Mouse (Mus musculus) hindbrain, embryonic 10.5 days (tissue): Measurements from ENCODE around the gene Mettl7a1. TPM values are rescaled to one million over a fixed set of nuclear protein-coding genes. Genes with fewer than 3 reads are reported as not detected.
"Not testable (repeated sequence)": the region's sequence is repeated elsewhere in the genome, so short reads cannot be mapped to it uniquely, and the experiment has no call there.

Experiments used
- DNase-seq: peaks from one replicate; pipeline ENCODE4 v3.0.0-alpha.2; 2017; ENCODE audit warnings: low spot score
- H3K27ac ChIP-seq: fragments of 300-500 bp; sonication (generic); 2 replicates; pipeline ENCODE4 v1.5.1; 2016; ENCODE audit warnings: mild to moderate bottlenecking, moderate library complexity
- H3K27me3 ChIP-seq: fragments of 300-500 bp; sonication (generic); 2 replicates; pipeline ENCODE4 v1.6.1; 2016; ENCODE audit warnings: mild to moderate bottlenecking; ENCODE audit not compliant: poor library complexity, insufficient read depth, severe bottlenecking
- H3K36me3 ChIP-seq: fragments of 300-500 bp; sonication (generic); 2 replicates; pipeline ENCODE4 v1.6.1; 2016; ENCODE audit warnings: mild to moderate bottlenecking, moderate library complexity
- H3K4me1 ChIP-seq: fragments of 300-500 bp; sonication (generic); replicated peaks from 2 replicates; pipeline ENCODE4 v1.6.1; 2016; ENCODE audit warnings: mild to moderate bottlenecking
- H3K4me3 ChIP-seq: fragments of 300-500 bp; sonication (generic); 2 replicates; pipeline ENCODE4 v1.5.1; 2016; ENCODE audit warnings: mild to moderate bottlenecking, moderate library complexity
- H3K9me3 ChIP-seq: fragments of 300-500 bp; sonication (generic); 2 replicates; pipeline ENCODE4 v1.6.1; 2016; ENCODE audit warnings: mild to moderate bottlenecking, moderate library complexity
- WGBS: fragments of 180-500 bp; shearing (Covaris S2); methylation state at CpG from one replicate; pipeline ENCODE4 v1.1.7; 2016; 5-methylcytosine and 5-hydroxymethylcytosine counted together
- polyA plus RNA-seq: library from polyadenylated mRNA; unstranded; fragments of >200 nt; fragmentation: Nextera tagmentation; extraction: Ambion mirVana; gene quantifications from 2 replicates; pipeline ENCODE4 v1.2.1, GENCODE M21; 2016

Gene Mettl7a1
- polyA plus RNA-seq, 1 experiment from 2014 or later, result 5.5 TPM

DNA sequence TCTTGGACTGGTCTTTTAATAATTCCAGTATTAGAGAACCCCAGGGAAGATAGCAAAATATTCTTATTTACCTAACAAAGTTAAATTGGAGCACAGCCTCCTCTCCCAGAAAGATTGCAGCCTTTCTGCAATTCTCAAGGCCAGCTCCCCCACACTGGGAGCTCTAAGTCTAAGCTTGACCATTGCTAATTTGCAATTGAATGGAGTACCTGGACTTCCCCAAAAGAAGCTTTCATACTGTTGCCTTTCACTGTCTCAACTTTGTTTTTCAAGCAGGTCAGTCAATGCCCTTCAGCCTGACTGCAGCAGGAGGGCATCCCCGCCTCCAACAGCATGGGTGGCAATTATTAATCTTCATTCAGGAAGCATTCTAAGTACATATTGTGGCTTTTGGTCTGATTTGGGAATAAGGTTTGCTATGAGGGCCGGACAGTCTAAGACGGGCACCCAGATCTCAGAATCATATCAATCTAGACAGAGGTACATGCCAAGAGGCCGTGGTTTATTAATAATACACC is 30.1 kb upstream of the Mettl7a1 start:
- not testable (repeated sequence) for H3K27ac ChIP-seq, H3K36me3 ChIP-seq, H3K9me3 ChIP-seq, H3K4me1 ChIP-seq, H3K4me3 ChIP-seq, DNase-seq
- peaks cover 25% of the 10 kb centered on the region; the same call in 1 of the 2 replicates for H3K27me3 ChIP-seq
- WGBS, result 94% methylated on average over 4 of the region's 4 CpGs

DNA sequence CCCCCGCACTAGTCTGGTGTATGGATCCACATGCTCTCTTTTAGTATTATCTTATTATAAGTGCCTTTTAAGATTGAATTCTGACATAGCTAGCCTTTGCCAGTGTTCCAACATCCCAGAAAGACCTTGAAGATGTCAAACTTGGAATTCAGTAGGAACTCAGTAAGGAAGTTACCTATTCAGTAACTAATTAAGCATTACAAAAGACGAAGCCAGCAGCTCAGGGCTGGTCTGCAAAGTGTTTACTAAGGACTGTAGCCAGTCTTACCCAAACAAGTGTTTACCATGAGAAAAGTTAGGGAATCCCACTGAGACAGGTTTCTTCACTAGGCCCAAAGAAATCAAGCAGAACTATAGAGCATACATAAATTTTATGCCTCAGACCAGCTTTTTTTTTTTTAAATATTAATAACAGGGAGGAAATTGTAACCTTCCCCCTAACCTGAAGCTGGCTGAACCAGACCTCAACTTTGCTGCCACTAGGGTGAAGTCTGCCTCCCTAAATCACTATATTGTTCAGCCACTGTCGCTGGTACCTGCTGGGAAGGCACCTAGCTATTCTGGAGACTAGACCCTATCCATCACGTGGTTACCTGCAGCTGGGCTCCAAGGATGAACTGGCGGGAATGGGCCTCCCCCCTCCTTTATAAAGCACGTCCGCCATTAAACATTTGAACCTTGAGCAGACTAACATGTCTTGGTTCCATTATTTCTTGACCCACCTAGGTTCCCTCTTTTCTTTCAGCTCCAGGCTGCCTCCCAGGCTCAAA is 29.0 kb upstream of the Mettl7a1 start:
- H3K4me1 ChIP-seq, result no peaks in the 10 kb centered on the region
- 86% methylated on average over 7 of the region's 7 CpGs for WGBS
- H3K27me3 ChIP-seq, result peaks cover 15% of the 10 kb centered on the region; the same call in 1 of the 2 replicates
- no peaks in the 10 kb centered on the region for H3K36me3 ChIP-seq
- peaks cover 9% of the 10 kb centered on the region; the same call in 1 of the 2 replicates for H3K9me3 ChIP-seq
- no peak overlapping the region for H3K4me3 ChIP-seq
- DNase-seq, result no peak
- no peak overlapping the region for H3K27ac ChIP-seq

DNA sequence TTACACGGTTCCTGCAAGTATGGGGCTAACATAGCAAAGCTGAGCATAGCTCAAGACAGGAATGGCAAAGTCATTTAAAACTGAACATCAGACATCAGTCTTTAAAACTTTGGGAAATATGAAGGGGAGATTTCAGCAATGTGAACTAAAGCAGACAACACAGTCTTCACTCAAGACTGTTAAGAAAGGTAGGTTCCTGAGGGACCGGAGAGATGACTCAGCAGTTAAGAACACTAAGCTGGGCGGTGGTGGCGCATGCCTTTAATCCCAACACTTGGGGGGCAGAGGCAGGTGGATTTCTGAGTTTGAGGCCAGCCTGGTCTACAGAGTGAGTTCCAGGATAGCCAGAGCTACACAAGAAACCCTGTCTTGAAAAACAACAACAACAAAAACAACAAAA is 27.5 kb upstream of the Mettl7a1 start:
- Histone ChIP-seq H3K27me3 (peaks cover 2% of the 10 kb centered on the region; the same call in 1 of the 2 replicates), H3K4me3 (no peak overlapping the region), H3K4me1 (no peaks in the 10 kb centered on the region), H3K36me3 (no peaks in the 10 kb centered on the region), H3K27ac (no peak overlapping the region), H3K9me3 (peaks cover 13% of the 10 kb centered on the region)
- 91% methylated on average over 4 of the region's 4 CpGs for WGBS
- DNase-seq, result no peak

DNA sequence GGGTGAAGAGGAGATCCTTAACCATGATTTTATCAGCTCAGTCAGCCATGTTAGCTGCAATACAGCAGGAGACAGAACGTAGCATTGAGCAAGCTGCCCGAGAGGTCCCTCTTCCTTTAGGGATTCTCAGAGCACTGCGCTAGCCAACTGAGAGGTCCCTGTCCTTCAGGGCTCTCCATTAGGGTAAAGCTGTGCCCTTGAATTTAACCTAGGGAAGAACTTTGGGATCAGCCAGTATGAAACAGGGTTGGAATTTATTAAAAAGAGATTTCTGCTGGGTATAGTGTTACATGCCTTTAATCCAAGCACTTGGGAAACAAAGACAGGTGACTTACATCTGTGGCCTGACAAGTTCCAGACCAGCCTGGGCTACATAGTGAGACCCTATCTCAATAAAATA is 26.4 kb upstream of the Mettl7a1 start:
- H3K36me3 ChIP-seq, result no peaks in the 10 kb centered on the region
- 89% methylated on average over 3 of the region's 3 CpGs for WGBS
- H3K9me3 ChIP-seq, result peaks cover 13% of the 10 kb centered on the region
- H3K27ac ChIP-seq, result no peak overlapping the region
- no peaks in the 10 kb centered on the region for H3K4me1 ChIP-seq
- DNase-seq, result no peak
- H3K4me3 ChIP-seq, result no peak overlapping the region
- no peaks in the 10 kb centered on the region for H3K27me3 ChIP-seq

DNA sequence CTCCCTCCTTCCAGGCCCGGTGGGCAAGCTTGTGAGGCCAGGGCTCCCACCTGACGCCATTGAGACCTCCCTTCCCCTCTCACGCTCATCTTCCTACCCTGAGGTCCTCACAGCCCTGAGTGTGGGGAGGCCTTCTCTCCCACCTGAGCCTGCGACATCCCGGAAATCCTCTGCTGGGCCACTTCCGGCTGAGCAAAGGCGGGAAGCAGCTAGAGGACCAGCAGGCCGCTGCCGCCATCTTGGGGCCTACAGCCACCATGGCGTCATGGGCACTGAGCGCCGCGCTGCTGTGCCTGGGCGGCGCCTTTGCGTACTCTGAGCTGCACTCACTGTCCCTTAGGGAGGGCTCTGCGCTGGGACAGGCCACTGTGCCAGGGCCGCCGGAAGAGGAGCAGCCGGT is 23.3 kb upstream of the Mettl7a1 start, which contains the start of gene Tmprss12:
Tmprss12 (plus strand) TSS at position 212 of the 400 bp plus-strand sequence.
- Histone ChIP-seq H3K36me3 (no peaks in the 10 kb centered on the region), H3K4me3 (no peak within 1 kb of the TSS), H3K9me3 (peaks cover 4% of the 10 kb centered on the region; the same call in 1 of the 2 replicates), H3K4me1 (no peaks in the 10 kb centered on the region), H3K27ac (no peak within 1 kb of the TSS), H3K27me3 (no peaks in the 10 kb centered on the region)
- 97% methylated on average over 20 of the region's 20 CpGs for WGBS
- no peak for DNase-seq

DNA sequence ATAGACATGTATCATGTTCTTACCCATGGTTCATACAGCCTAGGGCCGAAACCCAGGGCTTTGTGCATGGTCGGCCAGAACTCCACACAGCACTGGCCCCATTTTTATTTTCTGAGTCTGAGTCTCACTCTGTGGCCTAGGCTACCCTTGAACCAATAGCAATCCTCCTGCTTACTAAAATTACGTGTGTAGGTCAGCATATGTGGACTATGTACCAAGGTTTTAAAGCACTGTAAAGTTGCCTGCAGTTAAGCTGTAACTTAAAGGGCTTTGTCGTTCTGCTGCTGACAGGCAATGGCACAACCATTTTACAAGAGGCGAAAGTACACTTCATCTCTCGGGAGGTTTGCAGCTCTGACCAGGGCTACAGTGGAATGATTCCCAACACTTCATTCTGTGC is 15.0 kb upstream of the Mettl7a1 start:
- Histone ChIP-seq H3K36me3 (no peaks in the 10 kb centered on the region), H3K4me1 (no peaks in the 10 kb centered on the region), H3K4me3 (no peak overlapping the region), H3K9me3 (no peaks in the 10 kb centered on the region), H3K27me3 (no peaks in the 10 kb centered on the region), H3K27ac (no peak overlapping the region)
- WGBS, result 91% methylated on average over 6 of the region's 6 CpGs
- no peak for DNase-seq

DNA sequence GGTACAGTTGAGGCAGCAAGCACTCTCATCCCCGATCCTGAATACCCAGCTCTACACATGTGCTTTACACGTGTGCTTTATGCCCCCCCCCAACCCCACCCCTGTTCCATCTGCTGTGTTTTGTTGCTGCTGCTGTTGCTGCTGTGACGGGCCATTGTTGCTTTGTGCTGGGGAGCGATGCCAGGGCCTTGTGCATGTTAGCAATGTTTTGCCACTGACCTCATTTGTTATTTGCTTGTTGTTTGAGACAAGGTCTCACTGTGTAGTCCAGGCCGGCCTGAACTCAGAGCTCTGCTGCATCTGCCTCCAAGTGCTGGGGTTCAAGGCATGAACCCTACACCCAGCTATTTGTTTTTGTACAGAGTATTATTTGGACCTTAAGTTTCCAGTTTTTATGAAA is 13.1 kb upstream of the Mettl7a1 start:
- Histone ChIP-seq H3K4me1 (no peaks in the 10 kb centered on the region), H3K9me3 (no peaks in the 10 kb centered on the region), H3K4me3 (no peak overlapping the region), H3K36me3 (no peaks in the 10 kb centered on the region), H3K27me3 (no peaks in the 10 kb centered on the region), H3K27ac (no peak overlapping the region)
- WGBS, result 78% methylated on average over 5 of the region's 5 CpGs
- DNase-seq, result no peak

DNA sequence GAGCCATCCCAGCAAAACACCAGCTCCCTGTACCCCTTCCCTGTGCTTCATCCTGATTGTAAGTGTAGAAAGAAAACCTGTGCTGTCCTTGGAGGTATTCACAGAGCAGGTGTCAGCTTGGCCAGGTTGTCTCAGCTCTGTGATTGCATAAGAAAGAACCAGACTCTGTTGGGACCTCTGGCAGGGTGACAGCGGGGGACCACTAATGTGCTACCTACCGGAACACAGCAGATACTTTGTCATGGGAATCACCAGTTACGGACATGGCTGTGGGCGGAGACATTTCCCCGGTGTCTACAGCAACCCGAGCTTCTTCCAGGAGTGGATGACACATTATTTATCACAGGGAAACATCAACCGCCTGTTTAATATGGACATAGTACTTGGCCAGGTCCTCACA is 11.6 kb upstream of the Mettl7a1 start:
- H3K27me3 ChIP-seq, result no peaks in the 10 kb centered on the region
- DNase-seq, result no peak
- no peak overlapping the region for H3K27ac ChIP-seq
- no peaks in the 10 kb centered on the region for H3K9me3 ChIP-seq
- WGBS, result 76% methylated on average over 7 of the region's 7 CpGs
- no peak overlapping the region for H3K4me3 ChIP-seq
- H3K4me1 ChIP-seq, result no peaks in the 10 kb centered on the region
- no peaks in the 10 kb centered on the region for H3K36me3 ChIP-seq

DNA sequence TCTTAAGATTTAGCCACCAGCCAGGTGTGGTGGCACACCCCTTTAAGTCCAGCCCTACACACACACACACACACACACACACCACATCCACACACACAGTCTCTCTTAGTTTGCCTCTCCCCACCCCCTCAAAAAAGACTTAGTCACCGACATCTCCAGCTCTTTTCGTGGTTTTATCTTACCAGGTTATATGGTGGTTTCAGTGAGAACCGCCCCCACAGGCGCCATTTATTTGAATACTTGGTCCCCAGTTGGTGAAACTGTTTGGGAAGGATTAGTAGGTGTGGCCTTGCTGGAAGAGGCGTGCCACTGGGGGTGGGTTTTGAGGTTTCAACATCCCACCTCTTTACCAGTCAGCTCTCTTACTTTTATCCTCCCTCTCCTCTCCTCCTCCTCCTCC is 6.1 kb upstream of the Mettl7a1 start:
- H3K27ac ChIP-seq, result no peak overlapping the region
- DNase-seq, result no peak
- no peaks in the 10 kb centered on the region for H3K36me3 ChIP-seq
- H3K9me3 ChIP-seq, result no peaks in the 10 kb centered on the region
- peaks cover 7% of the 10 kb centered on the region; the same call in 1 of the 2 replicates for H3K4me1 ChIP-seq
- 94% methylated on average over 5 of the region's 5 CpGs for WGBS
- H3K27me3 ChIP-seq, result no peaks in the 10 kb centered on the region
- H3K4me3 ChIP-seq, result no peak overlapping the region

DNA sequence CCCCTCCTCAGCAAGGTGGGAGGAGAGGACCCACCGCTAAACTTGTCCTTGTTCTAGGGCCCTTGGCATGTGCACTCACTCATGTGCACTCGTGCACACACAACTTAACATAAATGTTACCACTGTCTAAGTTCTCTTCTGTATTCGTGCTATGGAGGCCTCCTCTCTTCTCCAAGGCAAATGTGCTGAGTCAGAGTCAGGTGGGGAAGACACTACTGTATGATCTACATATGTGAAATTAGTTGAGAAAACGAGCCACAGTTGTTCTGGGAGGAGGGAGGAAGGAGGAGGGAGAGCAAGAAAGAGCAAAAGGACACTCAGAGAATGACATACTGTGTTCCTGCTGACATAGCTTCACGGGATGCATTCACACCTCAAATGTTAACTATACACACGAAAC is 3.4 kb upstream of the Mettl7a1 start:
- no peak overlapping the region for H3K4me3 ChIP-seq
- no peaks in the 10 kb centered on the region for H3K9me3 ChIP-seq
- no peaks in the 10 kb centered on the region for H3K27me3 ChIP-seq
- H3K4me1 ChIP-seq, result peaks cover 24% of the 10 kb centered on the region
- DNase-seq, result no peak
- H3K27ac ChIP-seq, result no peak overlapping the region
- no peaks in the 10 kb centered on the region for H3K36me3 ChIP-seq
- 84% methylated on average over 6 of the region's 6 CpGs for WGBS

DNA sequence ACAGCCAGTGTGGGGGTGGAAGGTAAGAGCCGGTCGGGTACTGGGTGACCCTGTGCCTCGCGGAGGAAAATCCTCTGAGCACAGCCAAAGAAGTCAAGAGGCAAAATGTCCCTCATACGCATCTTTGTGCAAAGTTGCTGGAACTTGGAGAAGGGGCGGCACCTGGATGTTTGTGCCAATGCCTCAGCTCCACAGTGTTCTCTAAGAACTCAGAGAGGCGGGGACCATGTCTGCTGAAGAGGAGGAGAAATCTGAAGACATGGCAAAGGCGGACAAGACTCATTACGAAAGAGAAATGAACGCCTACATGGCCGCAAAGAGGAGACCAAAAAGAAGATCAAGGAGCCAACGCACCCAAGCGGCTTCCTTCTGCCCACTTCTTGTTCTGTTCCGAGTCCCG is 2.4 kb upstream of the Mettl7a1 start:
- Histone ChIP-seq H3K27ac (peak overlapping the region; percentile 30; the same call in 1 of the 2 replicates), H3K4me1 (peaks cover 32% of the 10 kb centered on the region), H3K4me3 (peak overlapping the region; percentile 14; the same call in 1 of the 2 replicates), H3K9me3 (no peaks in the 10 kb centered on the region), H3K27me3 (no peaks in the 10 kb centered on the region), H3K36me3 (no peaks in the 10 kb centered on the region)
- no peak for DNase-seq
- 54% methylated on average over 15 of the region's 15 CpGs for WGBS

DNA sequence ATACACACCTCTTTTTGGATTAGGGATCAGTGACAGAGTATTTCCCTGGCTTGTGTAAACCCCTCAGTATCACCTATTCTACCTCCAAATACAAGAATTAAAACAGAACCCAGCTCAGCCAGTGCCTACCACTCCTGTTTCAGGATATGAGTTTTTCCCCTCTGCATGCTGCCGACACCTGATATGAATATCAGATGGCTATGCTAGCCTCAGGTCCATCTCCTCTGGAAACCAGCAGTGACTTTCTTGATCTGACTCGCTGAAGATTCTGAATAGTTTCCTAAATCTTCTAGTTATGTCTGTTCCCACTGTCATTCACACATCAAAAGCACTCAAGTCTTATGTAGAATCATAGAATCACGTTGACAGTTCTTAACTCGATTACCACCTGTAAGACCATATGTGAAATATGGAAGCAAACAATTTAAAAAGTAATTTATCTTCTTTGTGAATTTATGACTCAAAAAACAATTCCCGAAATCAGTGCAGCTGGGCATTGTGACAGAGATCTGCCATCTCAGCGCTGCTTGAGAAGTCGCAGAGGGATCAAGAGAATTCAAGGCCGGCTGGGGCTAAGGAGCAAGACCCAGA is 417 bp upstream of the Mettl7a1 start:
- H3K36me3 ChIP-seq, result no peaks in the 10 kb centered on the region
- WGBS, result 55% methylated on average over 8 of the region's 8 CpGs
- H3K4me3 ChIP-seq, result peak overlapping the region; percentile 60
- no peaks in the 10 kb centered on the region for H3K9me3 ChIP-seq
- peaks cover 32% of the 10 kb centered on the region for H3K4me1 ChIP-seq
- H3K27me3 ChIP-seq, result no peaks in the 10 kb centered on the region
- peak overlapping the region; percentile 88 for H3K27ac ChIP-seq
- DNase-seq, result no peak

DNA sequence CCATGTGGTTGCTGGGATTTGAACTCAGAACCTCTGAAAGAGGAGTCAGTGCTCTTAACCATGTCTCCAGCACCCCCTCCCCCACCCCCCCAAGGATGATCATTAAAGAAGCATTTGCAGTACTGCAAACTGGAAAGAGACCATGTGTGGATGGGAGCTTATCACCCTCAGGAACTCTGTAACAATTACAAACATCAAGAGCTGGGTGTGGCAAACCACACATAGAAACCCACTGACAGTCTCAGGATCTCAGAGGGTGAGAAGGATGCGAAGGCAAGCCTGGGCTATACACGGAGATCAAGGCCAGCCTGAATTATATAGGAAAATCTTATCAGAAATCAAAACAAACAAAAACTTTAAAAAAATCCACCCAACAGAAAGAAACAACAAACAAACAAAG is 2.3 kb downstream of the Mettl7a1 start:
- peaks cover 32% of the 10 kb centered on the region for H3K4me1 ChIP-seq
- WGBS, result 84% methylated on average over 2 of the region's 2 CpGs
- H3K27ac ChIP-seq, result no peak overlapping the region
- no peaks in the 10 kb centered on the region for H3K9me3 ChIP-seq
- no peaks in the 10 kb centered on the region for H3K27me3 ChIP-seq
- no peak for DNase-seq
- no peaks in the 10 kb centered on the region for H3K36me3 ChIP-seq
- 0 out of 2 replicates have a peak overlapping the region, but pooled peaks have one; percentile 2 for H3K4me3 ChIP-seq
